Mouse (Mus musculus) bone marrow, adult 2 months (tissue): ENCODE measurements around the gene Ttll1.

Experiments used
- CTCF ChIP-seq: fragments of 200-500 bp; IDR thresholded peaks from 2 replicates; pipeline ENCODE4 v1.5.1; 2011; ENCODE audit warnings: low read length, control low read depth; ENCODE audit not compliant: control insufficient read depth, insufficient read depth
- POLR2A ChIP-seq: fragments of 200-500 bp; IDR thresholded peaks from 2 replicates; pipeline ENCODE4 v1.6.1; 2011; ENCODE audit warnings: low read depth, mild to moderate bottlenecking, control low read depth, low read length, borderline replicate concordance; ENCODE audit not compliant: control insufficient read depth

DNA sequence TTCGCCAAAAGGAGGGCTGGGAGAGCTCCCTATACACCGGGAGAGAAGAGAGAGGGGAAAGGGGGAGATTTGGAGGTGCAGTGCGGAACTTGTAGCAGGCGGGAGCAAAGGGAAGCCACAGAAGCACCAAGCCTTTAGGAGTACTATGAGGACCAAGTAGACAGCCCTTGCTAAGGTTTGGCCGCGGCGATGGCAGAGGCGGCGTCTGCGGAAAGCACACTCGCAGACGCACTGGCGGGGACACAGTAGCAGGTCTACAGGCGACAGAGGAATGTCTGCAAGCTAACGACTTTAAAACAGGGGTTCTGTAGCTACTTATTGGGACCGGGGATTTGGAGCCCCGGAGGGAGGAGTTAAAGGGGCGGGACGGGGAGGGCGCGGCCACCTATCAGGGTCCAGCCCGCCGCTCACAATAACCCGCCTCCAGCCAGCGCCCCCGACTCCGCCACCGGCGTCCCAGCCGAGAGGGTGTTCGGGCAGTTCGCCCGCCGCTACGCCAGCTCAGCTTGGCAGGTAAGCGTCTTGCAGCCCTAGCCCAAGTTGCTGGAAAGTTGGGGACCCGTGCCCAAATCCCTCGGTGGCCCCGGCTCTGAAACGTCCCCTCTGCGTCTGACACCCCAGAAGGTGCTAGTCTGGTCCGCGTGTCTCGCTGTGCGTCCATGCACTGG, 15.9 kb upstream of the Ttll1 start, which contains the start of gene Bik:
- TF ChIP-seq CTCF (no peak), POLR2A (no peak; the same call in 1 of the 2 replicates)
